Mouse (Mus musculus): ENCODE data around the gene Pdcd4.

Gene Pdcd4

DNA sequence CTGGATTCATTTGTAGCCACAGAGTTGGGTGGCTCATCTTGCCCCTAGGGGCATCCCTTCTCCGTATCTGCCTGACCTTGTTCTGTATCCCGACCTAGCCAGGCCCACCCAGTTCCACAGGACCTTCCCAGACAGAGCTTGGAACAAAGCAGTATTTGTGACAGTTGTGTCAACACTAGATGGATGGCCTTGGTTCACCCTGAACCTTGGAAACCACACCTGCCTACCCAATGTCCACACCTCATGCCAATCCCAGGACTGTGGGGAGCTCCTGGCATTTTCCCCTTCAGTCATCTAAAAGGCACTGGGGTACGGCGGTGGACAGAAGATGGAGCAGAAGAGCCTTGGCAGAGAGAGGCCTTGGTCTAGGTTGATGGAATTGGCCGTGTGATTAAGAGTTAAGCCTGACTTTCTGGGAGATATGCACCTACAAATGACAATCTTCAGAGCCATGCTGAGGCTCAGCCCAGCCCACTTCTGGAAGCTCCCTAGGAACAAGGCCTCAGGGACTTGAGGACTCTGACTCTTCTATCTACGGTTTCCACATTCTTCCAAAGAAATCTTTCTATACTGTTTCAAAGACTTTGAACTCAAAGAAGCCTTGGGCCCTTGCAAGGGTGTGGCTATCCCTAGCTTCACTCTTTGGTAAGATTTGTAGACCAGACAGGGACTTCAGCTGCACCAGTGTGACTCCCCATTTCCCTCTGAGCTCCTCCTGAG lies 18.9 kb upstream of the Pdcd4 start:
- DNase-seq, result no peak

DNA sequence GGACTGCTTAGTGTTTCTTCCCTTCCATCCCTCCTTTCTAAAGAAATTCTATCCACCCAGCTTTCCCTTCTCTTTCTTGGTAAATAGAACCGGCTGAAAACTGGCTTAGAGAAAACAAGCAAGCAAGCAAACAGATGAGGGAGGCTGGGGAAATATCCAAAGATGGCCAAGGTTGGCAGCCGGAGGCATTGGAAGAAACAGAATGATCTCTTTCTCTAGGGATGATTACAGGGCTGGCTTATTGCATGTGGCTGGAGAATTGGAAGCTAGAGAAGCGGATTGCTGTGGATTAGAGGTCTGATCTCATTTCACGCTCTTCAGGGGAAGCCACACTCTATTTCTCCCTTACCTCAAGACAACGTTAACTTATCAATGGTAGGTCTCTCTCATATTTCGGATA lies 16.8 kb upstream of the Pdcd4 start:
- DNase-seq, result no peak

DNA sequence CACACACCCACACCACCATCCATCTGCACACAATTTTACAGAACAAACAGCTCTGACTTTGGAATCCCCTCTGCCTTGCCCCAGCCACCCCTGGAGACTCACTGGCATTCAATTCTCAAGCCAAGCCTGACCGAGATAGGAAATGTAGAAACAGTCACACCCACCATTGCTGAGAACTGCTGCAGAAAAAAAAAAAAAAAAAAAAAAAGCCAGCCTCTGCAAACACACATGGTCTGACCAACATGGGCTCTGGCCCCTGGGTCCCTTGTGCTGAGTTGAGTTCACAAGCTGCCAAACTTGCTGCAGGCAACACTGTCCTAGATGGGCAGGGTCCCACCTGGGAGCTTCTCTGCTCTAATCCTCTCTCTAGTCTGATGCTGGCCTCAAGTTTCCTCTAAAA lies 14.3 kb upstream of the Pdcd4 start:
- no peak for DNase-seq

DNA sequence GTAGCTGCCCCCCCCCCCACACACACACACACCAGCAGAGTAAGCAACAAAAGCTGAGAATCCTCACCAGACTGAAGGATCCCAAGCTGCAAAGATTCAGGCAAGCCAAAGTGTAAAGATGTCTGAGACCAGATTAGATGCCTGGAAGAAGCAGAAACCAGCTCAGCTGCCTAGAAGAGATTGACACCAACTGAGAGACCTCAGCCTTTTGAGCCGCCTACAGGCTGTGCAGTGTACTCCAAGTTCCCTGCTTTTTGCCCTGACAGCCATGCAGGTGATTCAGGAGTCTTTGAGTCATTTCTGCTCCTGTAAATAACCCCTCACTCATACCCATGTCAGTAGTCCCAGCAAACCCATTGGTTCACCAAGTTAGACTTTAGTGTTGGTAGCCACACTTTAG lies 11.6 kb upstream of the Pdcd4 start:
- no peak for DNase-seq

DNA sequence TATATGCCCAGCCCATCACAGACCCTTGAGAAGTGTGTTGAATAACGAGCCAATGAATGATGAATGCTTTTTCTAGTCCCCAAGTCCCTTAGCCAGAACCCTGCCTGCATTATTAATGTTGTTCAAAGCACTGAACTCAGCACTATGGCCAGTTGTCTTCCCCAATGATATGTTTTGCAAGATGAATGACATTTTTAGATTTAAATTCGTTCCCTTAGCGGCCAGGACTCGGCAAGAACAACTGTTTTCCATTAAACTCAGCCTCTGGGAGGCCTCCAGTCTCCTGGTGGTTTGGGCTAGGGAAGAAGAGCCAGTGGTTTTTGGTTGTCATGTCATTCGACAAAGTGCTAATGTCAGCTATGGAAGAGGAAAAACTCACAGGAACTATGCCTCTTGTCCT lies 10.2 kb upstream of the Pdcd4 start:
- no peak for DNase-seq

DNA sequence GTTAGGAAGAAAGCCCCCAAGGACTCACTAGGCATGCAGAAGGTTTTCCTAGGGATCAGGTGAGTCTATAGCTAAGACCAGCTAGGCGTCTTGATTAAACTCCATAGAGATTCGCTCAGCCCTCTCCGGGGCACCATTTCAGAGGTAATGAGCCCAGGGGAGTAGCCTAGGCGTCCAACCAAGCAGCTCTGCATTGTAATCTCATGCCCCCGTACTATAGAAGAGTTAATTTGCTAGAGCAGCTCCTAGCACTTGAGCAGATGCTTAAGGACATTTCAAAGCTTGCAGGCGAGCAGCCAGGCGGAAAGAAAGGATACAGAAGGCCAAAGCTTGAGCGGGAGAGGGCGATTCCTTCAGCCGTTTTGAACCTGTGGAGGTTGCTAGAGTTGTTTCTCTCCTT lies 6.6 kb upstream of the Pdcd4 start:
- DNase-seq, result no peak

DNA sequence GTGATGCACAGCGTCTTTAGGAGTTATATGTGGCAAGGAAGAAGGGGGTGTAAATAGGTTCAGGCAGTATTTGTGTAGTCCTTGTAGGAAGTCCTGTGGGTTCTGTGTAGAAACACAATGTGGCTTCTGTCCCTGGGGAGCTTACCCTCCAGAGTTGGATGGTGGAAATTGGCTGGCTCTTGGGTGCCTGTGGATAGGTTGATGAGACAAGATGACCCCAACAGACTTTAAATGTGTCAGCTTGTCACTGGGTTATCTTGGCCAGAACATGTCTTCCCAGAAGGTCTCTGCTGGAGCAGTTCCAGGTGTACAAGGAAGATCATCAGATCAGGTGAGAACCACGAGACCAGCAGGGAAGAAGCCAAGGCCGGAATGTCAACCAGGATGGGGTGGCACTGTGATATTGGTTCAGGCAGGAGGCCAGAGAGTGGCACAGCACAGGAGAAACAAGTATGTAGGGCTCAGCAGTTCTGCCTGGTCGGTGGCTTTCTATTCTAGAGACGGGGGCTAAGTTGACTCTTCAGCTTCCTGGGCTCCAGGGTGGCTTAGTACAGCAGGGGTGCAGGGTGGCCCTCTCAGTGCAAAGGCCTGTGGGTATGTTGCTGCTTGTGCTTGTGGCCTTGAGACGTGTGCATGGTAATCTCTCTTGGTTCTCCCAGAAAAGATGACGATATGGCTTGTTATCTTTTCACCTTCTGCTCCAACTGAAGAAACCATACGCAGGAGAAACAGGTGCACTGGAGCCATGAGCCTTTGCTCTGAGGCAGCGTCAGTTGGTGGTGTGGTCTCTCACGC lies 5.3 kb upstream of the Pdcd4 start:
- no peak for DNase-seq

DNA sequence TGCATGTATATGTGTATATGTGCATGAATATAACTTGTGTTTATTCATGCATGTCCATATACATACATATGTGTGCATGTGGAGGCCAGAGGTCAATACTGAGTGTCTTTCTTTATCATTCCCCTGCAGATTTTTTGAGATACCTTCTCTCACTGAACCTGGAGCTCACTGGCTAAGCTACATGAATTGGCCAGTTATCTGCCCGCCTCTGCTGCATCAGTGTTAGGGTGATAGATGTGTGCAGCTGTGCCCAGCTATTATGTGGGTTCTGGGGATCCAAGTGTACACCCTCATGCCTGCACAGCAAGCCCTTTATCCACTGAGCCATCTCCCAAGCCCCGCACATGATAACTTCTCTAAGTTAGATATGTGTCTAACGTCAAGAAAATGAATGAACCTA lies 4.2 kb upstream of the Pdcd4 start:
- DNase-seq, result no peak

DNA sequence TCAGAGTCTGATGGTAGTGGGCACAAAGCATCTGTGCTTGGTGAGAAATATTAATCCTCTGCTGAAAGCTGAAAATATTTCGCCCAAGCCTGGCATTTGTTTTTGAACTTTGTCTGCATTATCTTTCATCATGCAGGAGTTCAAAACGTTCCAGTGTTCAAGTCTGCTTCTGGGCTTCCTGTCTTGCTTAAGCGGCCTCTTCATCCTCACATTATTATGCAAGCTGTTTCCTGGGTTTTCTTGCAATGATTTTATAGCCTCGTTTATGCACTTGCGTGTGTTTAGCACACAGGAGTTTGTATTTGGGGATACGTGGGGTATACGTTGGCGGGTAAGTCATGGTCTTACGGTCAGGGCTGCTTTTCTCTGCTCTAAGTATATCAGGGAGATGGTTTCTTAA lies 3.7 kb upstream of the Pdcd4 start:
- DNase-seq, result no peak

DNA sequence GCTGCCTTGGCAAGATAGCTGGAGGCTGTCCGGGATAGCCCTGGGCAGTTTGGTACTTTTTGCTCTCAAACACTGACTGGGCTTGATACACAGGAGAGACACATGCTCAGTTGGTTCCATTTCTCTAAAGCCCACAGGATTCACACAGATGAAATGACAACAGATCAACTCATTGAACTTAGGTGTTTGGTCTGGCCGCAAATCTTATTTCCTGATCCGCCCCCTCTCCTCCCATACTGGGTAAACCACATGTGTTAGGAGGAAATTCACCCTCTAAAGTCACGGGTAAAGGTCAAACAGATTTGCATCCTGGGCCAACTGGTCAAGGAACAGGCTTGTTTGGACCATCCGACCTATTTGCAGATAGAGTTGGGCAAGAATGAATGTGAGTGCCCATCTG lies 2.5 kb upstream of the Pdcd4 start:
- no peak for DNase-seq

DNA sequence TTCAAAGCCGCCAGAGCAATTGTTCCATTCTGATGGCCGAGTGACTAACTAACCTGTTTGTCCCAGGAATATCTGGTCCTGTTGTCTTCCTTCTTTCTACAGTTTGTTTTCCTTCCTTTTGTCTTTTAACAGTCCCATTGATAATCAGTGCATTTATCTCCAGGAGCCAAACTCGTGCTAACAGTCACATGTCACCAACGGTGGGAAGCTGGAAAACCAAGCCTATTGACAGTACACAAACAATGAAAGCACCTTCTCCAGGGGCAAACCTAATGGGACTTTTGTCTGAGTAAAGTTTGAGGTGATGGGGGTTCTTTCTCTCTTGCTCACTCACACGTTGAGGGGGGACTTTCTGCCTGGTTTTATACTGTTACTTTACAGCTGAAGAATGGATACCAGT lies 1.8 kb upstream of the Pdcd4 start:
- no peak for DNase-seq

DNA sequence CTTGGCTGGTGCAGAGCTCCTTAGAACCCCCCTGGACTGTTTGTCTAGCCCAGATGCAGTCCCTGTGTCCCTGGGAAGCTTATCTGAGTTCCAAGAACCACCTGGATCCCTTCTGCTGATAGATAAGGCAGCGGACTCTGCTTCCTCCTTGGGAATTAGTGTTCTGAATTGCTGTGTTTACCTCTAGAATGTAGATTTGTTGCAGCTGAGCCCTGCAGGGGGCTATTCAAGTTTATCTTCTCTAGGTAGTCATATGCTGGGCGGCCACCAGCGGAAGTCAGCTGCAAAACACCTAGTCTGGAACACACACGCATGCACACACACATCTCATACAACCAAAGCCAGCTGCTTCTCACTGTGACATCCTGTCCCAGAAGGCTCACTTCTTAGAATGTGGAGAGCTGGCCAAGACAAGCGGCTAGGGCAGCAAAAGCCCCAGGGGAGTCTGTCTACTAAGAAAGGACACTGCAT lies 1.2 kb upstream of the Pdcd4 start:
- DNase-seq, result no peak

DNA sequence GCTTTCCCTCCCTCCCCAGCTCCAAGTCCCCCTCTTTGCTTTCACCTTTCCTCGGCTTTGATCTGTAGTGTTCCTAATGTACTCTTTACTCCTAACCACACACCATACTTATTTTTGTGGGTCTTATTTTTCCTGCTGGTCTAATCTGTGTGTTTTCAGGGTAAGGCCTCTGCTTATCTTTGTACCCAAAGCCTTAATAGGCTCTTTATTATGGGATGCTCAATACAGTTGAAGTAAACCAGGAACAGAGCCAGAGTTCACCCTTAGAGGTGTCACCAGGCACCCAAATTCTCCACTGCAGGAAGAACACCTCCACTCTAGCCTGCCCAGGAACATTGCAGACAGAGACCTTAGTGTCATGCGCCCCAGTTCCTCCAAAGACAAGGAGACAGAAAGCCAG lies 462 bp upstream of the Pdcd4 start:
- DNase-seq, result no peak

DNA sequence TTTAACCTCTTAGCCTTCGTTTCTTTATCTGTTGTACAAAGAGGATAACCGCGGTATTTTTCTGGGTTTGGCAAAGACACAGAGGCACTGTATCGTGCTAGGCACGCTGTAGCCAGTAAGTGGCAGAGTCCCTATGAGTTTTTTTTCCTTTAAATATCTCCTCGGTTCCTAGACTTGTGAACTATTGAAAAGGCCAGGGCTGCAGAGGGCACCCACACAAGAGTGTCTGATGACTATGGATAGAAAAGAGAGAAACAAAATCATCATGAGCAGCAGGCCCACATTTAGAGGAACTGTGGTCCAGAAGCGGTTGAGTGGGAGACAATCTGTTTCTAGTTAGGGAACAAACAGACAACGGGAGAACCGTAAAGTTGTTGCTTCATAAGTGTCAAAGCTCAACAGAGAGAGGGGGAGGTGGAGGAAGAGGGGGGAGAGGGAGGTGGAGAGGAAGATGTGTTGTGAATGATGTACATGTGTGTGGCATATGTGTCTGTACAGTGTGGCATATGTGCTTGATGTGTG lies 868 bp downstream of the Pdcd4 start:
- no peak for DNase-seq

DNA sequence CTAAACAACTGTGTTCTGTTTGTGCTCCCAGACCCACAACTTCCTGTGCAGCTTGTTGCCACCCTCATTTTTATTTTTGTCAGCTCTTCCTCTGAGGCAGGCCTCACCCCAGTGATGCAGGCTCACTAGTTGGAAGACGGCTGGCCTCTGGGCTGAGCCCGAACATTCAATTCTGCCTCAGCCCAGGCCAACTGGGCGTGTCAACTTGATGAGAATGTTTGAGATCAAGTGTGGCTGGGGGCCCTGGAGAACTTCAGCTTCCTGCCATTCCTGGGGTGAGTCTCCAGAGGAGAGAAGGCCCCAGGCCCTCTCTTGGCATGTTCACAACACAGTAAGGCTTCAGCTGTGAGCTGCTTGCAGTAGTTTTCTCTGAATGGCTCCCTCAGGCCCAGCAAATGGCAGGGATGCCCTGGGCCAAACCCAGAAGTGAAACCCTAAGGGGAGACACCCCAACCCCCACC lies 1.7 kb downstream of the Pdcd4 start:
- no peak for DNase-seq

DNA sequence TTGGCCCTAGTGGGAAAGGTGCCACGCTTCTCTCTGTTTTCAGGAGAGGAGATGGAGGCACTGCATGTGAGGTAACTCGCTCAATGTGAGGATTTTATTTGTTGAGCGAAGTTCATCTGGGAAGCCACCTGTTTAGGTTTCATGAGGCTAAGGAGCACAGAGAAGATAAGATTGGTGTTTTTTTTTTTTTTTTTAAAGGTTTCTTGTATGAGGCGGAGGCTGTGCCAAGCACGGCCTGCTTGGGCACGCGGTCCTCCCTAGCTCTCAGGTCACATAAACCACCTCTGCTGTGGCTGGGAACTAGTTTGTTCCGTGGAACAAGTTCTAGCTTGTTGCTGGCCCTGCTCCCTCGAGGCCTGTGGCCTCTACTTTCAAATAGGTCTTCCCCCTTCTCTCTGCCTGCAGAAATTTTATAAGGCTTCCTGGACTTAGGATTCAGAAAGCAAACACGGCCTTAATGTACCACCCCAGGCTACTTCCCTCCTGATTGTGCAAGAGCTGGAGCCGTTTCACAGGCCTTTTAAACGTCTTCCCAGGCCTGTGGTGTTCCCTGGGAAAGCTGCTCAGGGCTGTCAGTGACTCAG lies 2.6 kb downstream of the Pdcd4 start:
- DNase-seq, result no peak

DNA sequence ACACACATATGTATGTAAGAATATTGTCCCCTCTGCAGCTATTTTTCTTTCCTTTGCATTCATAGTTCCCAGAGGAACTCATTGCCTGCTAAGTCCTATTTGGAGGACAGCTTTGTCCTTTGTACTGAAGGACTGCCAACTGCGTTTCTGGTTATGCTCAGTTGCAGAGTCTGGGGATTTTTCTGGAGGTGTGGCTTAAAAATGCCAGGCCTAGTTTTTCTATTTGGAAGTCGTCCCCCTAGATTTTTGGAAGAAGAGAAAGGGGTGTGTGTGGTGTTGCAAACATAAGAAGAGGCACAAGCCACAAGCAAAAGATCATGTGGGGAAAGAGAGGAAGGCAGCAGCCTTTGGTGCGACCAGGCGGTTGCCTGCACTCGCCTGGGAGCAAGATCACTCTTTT lies 6.0 kb downstream of the Pdcd4 start:
- no peak for DNase-seq

DNA sequence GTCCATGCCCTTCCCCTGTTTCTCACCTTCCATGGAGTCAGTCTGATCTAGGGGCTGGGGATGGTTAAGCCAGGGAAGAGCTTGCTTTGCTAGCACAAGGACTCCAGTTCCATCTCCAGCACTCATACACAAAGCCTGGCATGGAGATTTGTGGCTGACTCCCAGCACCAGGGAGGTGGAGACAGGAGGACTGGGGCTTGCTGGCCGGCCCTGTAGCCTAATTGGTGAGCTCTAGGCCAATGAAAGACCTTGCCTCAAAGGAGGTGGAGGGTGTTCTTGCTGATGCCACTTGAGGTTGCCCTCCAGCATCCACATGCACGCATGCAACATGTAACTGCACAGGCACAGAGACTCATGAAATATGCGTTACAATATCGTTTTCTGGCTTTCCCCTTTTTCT lies 6.5 kb downstream of the Pdcd4 start:
- DNase-seq, result no peak

DNA sequence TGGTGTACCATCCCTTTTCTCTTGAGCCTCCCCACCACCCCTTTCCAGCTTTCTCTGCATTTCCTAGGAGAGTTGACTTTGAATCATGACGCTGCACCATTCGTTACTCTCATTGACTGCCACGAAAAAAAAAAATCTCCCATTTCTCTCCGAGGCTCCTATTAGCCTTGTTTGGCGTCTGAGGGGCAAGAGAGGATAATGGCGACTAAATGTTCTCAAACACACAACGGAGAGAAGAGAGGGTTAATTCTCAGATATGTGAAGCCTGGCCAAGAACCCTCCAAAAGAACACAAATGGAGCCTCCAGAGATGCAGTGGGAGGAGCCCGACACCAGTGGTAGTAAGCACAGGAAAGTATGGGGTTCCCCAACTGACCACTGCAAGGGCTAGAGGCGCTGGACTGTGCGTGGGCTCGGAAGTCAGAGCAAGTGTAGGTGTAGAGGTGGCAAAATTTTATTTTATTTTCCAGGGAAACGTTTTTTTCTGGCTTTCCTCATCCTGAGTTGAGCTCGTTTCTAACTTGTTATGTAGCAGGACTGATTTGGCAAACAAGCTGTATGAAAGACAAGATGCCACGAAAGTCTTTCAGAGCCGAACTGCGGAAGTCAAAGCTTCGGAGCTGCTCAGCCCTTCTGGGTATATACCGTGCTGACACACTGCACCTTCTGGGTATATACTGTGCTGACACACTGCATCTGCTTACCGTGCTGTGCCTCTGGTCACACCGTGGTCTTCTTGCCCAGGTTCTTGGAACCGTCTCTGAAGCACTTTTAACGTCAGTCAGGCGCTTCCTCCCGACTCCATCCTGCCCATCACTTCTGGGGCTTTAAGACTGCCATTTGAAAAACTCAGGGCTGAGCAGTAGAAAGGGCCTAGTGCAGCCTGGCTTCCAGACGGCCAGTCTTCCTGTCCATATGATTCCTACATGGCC lies 7.2 kb downstream of the Pdcd4 start:
- DNase-seq, result no peak

DNA sequence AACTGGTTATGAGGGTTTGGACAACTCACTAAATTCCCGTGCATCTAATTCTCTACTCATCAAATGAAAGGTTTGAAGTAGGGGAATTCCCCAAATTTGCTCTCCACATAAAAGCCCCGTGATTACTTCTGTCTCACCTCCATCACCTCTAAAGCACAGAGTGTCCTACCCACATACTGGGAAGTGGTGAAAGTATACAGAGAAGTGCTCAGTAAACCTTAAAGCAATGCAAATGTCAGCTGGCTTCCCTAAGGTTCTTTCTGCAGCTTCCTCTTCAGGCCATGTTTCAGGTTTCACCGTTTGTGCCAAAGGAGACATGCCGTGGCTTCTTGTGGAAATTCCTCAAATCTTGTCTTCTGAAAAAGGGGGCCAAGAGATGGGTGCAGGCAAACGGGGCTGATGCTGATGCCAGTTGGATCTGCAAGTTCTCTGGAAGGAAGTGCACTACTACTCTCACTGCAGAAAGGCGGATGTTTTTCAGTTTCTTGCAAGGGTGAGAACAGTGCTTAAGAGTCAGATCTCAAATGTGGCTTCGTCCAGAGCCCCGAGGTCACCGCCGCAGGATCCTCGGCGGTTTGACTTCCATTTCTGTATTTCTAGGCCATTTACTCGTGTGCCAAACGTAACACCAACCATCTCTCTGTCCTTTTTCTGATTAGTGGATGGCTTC lies 8.0 kb downstream of the Pdcd4 start:
- no peak for DNase-seq

DNA sequence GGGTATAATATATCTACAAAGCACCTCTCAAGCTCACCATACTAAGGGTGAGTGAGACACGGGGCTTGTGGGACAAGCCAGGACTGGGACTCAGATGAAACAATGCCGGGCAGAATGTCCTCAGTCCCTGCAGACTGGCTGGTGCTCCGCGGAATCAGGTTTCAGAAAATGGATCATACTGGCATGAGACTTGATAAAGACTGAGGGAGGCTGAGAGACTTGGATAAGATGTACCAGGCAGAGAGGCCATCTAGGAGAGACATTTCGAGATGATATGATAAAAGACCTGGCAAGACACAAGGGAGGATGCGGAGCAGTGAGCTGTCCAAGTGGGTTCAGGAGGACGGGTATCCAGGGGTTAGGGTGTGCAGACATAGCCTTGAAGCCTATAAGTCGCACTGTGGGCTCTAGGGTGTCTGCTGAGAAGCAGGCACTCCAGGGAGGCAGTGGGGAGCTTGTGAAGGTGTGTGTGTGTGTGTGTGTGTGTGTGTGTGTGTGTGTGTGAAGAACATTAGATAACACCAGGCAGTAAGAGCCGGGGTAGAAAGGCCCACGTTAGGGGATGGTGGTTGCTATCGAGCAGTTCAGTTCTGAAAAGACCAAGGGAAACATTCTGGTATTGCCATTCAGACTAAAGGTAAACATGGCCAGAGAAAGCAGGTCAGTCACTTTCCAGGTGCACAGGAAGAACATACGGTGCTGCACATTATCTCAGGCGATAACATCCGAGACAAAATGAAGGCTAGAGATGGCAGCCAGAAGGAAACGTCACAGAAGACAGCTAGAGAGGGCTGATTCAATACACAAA lies 10.1 kb downstream of the Pdcd4 start:
- DNase-seq, result peak; percentile 17
